Mouse (Mus musculus): ENCODE measurements around the gene Rnf31.

Rnf31 gene

GRCm38 (mm10) chr14:55651528-55651927, 60.0 kb downstream of the Rnf31 start:
- no peak for DNase-seq (ENCODE audit: low spot score)

Data from testis, postnatal 14 days (tissue).